Mouse (Mus musculus) C2C12 (cell line): ENCODE results near the gene Fkbp15. TPM values are rescaled to one million over a fixed set of nuclear protein-coding genes. Genes with fewer than 3 reads are reported as not detected.

Source experiments
- H3K27me3 ChIP-seq: one replicate; pipeline ENCODE4 v1.6.1; 2011; ENCODE audit not compliant: control insufficient read depth, insufficient read depth, insufficient read length
- H3K36me3 ChIP-seq: one replicate; pipeline ENCODE4 v1.6.1; 2011; ENCODE audit not compliant: control insufficient read depth, insufficient read depth
- H3K4me3 ChIP-seq: one replicate; pipeline ENCODE4 v1.5.1; 2011; ENCODE audit warnings: mild to moderate bottlenecking, control low read depth; ENCODE audit not compliant: poor library complexity, insufficient read depth, severe bottlenecking
- H3K79me2 ChIP-seq: one replicate; pipeline ENCODE4 v1.6.1; 2011; ENCODE audit not compliant: control insufficient read depth, insufficient read depth
- H3K79me3 ChIP-seq: one replicate; pipeline ENCODE4 v1.6.1; 2011; ENCODE audit warnings: low read depth, control low read depth
- H3ac ChIP-seq: one replicate; pipeline ENCODE3; 2011; ENCODE audit warnings: low read depth; ENCODE audit not compliant: control insufficient read depth, insufficient read length
- CEBPB ChIP-seq: IDR thresholded peaks from one replicate; pipeline ENCODE4 v1.6.1; 2011; ENCODE audit warnings: low read depth, mild to moderate bottlenecking, control low read depth, moderate library complexity
- CTCF ChIP-seq: IDR thresholded peaks from one replicate; pipeline ENCODE4 v1.5.1; 2011; ENCODE audit not compliant: control insufficient read depth, insufficient read depth, insufficient read length
- FOSL1 ChIP-seq: IDR thresholded peaks from one replicate; pipeline ENCODE4 v1.8.0; 2011; ENCODE audit warnings: mild to moderate bottlenecking, low read length; ENCODE audit not compliant: poor library complexity, insufficient read depth, severe bottlenecking
- MAX ChIP-seq: IDR thresholded peaks from one replicate; pipeline ENCODE4 v1.6.1; 2011; ENCODE audit warnings: mild to moderate bottlenecking, control low read depth
- MYOD1 ChIP-seq: IDR thresholded peaks from one replicate; pipeline ENCODE4 v1.6.1; 2011; ENCODE audit warnings: low read depth; ENCODE audit not compliant: control insufficient read depth, insufficient read length
- MYOG ChIP-seq: IDR thresholded peaks from one replicate; pipeline ENCODE4 v1.6.1; 2011; ENCODE audit not compliant: control insufficient read depth, insufficient read length; ENCODE audit errors: extremely low read depth
- USF1 ChIP-seq: IDR thresholded peaks from one replicate; pipeline ENCODE4 v1.6.1; 2011; ENCODE audit warnings: low read depth, mild to moderate bottlenecking, control low read depth, moderate library complexity
- polyA plus RNA-seq: library from polyadenylated mRNA; unstranded; fragments of >200 nt; fragmentation: generic; extraction: Trizol; gene quantifications from one replicate; pipeline ENCODE4 v1.2.1, GENCODE M21; 2012; ENCODE audit warnings: missing spikeins

Fkbp15 gene
- polyA plus RNA-seq, 1 experiment, result 13.2 TPM

DNA sequence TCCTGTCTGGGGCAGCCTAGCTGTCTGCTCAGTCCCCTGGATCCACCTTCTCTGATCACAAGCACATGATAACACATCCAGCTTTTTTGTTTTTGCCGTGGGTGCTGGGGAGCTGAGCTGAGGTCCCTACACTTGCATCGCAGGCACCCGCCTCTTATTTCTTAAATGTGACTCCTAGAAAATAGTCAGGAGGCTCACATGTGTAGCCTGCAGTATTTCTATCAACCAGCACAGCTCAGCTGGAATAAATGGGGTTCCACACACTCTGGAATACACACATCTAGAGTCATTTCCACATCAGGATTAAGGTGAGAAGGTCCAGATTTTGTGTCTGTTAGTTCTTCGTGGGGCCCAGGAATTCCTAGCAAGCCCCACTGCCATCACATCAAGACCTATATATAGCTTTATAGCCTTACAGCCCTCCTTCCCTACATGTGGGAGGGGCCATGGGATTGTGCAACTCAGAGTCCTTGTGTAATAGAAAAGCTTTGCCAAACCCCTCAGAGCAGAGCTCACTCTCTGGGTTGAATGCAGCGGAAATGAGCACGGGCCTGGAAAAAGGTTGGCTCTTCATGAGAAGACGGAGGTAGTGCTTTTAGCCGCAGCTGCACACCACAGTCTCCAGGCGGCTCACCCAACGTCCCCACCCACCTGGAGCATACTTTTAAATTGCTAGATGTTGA is 95.1 kb downstream of the Fkbp15 start:
- no peaks in the 10 kb centered on the region for H3K36me3 ChIP-seq
- no peaks in the 10 kb centered on the region for H3K79me3 ChIP-seq
- no peaks in the 10 kb centered on the region for H3K27me3 ChIP-seq
- H3K4me3 ChIP-seq, result no peak overlapping the region
- H3K79me2 ChIP-seq, result no peaks in the 10 kb centered on the region
- H3ac ChIP-seq, result no peak overlapping the region
- peak; percentile 40 for TF ChIP-seq CEBPB
- no peak for TF ChIP-seq MYOD1
- TF ChIP-seq MAX, result no peak

- Histone ChIP-seq H3K36me3 (no peaks in the 10 kb centered on the region), H3K79me3 (no peaks in the 10 kb centered on the region), H3K27me3 (no peaks in the 10 kb centered on the region), H3K79me2 (no peaks in the 10 kb centered on the region), H3K4me3 (no peak overlapping the region), H3ac (no peak overlapping the region)
- TF ChIP-seq MYOG (no peak), FOSL1 (no peak), MAX (no peak), USF1 (no peak), CEBPB (no peak), CTCF (no peak), MYOD1 (no peak)
These were observed 97.1 kb downstream of the Fkbp15 start for GRCm38 (mm10) chr4:62263133-62263844.

- TF ChIP-seq CEBPB (no peak), MYOG (no peak), USF1 (no peak), MYOD1 (no peak), CTCF (no peak), MAX (no peak)
- Histone ChIP-seq H3K36me3 (no peaks in the 10 kb centered on the region), H3K79me2 (no peaks in the 10 kb centered on the region), H3K4me3 (no peak within 1 kb of the TSS), H3ac (no peak within 1 kb of the TSS), H3K79me3 (no peaks in the 10 kb centered on the region), H3K27me3 (no peaks in the 10 kb centered on the region)
These were observed 98.1 kb downstream of the Fkbp15 start, which contains the start of gene Slc31a2 for GRCm38 (mm10) chr4:62262276-62262675. TSS of gene Slc31a2 (plus strand) at chr4:62262562.

DNA sequence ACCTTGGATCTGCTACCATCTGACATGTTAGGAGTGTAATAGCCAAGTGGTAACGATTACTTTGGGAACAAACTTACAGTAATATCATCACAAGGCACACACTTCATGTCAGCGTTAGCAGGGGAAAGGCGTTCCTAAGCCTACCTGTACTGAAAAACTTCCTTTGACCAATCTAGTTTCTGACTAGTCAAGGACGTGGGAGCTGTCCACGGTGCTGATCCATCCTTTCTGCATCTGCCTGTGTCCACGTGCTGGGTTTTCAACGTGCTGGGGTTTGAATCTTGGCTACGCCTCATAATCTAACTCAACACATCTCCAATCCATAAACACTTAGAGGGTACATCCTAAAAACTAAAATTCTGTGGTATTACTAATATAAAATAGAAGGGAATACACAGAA is 103.4 kb downstream of the Fkbp15 start:
- Histone ChIP-seq H3K27me3 (no peaks in the 10 kb centered on the region), H3K4me3 (no peak overlapping the region), H3K79me2 (no peaks in the 10 kb centered on the region), H3ac (no peak overlapping the region), H3K36me3 (no peaks in the 10 kb centered on the region), H3K79me3 (no peaks in the 10 kb centered on the region)
- no peak for TF ChIP-seq FOSL1
- TF ChIP-seq CEBPB, result no peak
- no peak for TF ChIP-seq MAX

DNA sequence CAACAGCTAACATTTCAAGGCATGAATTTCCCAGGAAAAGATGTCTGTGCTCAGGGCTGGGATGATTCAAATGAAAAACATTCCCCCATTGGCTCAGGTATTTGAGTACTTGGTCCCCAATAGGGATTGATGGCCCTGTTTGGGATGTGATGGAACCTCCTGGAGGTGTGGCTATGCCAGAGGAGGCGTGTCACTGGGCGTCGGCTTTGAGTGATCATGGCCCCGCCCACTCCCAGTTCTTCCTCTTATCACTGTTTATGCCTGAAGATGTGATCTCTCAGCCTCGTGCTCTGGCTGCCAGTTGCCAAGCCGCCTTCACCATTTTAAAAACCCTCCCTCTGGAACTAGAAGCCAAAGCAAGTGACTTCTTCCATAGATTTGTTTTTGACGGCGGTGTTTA is 105.8 kb downstream of the Fkbp15 start:
- H3K79me2 ChIP-seq, result no peaks in the 10 kb centered on the region

DNA sequence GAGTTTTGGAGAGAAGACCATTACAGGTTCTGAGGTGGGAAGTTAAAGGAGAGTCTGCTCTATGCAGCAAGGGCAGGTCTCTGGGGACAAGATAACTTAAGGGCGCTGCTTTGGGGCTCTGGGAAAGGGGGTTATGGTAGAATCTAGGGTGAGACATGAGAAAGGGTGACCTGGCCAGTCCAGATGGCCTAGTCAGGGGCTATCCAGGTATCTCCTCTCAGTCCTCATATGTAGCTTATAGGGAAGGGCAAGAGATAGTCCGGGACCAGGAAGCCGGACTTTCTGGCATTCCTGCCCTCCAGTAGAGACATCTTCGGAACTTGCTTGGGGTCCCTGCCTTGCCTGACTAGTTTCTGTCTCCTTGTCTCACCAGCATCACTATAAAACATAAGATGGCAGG is 108.6 kb downstream of the Fkbp15 start:
- Histone ChIP-seq H3K36me3 (no peaks in the 10 kb centered on the region), H3K79me3 (no peaks in the 10 kb centered on the region), H3K4me3 (no peak overlapping the region), H3K27me3 (no peaks in the 10 kb centered on the region), H3K79me2 (no peaks in the 10 kb centered on the region), H3ac (no peak overlapping the region)
- TF ChIP-seq CTCF (no peak), MAX (no peak), CEBPB (no peak), MYOD1 (no peak), USF1 (no peak), MYOG (no peak), FOSL1 (no peak)

More for the DNA sequence above, 105.8 kb downstream of the Fkbp15 start:
- Histone ChIP-seq H3K36me3 (no peaks in the 10 kb centered on the region), H3K27me3 (no peaks in the 10 kb centered on the region), H3ac (no peak overlapping the region), H3K4me3 (no peak overlapping the region), H3K79me3 (no peaks in the 10 kb centered on the region)
- TF ChIP-seq MYOG, result no peak
- TF ChIP-seq MYOD1, result no peak
- no peak for TF ChIP-seq USF1
- TF ChIP-seq CTCF, result no peak
- no peak for TF ChIP-seq FOSL1
- TF ChIP-seq MAX, result no peak
- TF ChIP-seq CEBPB, result no peak
